Mouse (Mus musculus) frontal cortex, postnatal 10 days (tissue): ENCODE data around the gene Rnf149.

Experiments
- DNase-seq, 2 experiments: peaks; one replicate each; pipeline ENCODE4 v3.0.0; 2022; ENCODE audit warnings: low spot score in 2 of 2, mixed read lengths in 1 of 2

Gene Rnf149

DNA sequence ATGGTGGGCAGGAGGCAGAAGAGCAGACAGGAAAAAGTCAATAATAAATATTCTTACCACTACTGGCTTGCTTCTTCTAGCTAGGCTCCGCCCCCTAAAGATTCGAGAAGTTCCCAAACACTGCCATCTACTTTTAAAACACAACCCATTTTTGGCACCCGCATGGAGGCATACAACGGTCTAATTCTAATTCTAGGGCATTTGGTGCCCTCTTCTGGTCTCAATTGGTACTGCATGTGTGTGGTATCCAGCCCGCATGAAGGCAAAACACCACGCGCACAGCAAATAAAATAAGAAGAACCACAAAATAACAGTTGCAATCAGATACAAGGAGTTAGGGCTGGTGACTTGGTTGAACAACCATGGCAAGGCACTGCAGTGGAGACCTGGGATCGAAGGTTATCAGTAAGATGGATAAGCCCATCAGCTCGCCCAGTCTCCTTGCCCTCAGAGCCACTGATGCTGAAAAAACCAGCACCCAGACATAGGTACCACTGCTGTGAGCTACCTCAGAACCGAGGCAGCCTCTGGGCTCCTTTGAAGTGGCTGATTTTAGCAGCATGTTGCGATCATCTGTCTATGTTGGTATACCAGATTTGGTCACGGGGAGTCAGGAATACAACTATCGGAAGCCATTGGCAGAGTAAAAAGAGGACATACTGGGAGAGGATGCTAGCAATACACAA, 46.8 kb downstream of the Rnf149 start:
- DNase-seq = peak; percentile 51 to 69

DNA sequence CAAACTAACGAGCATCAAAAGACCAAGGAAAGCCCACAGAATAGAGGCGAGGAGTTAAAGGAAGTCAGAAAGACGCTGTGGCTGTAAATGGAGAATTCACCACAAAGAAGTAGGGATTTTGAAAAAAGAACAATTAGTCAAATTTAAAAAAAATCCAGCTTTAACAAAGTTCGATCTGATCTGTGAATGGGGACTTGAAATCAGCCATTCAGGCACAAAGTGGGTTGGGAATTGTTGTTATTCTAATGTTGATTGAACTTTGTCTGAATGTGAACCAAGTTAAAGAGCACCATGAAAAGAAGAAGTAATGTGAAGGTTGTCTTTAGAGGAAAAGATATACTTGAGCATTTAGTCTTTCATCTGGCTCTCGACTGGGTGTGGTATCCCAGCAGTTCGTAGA, 48.9 kb downstream of the Rnf149 start:
- no peak for DNase-seq

DNA sequence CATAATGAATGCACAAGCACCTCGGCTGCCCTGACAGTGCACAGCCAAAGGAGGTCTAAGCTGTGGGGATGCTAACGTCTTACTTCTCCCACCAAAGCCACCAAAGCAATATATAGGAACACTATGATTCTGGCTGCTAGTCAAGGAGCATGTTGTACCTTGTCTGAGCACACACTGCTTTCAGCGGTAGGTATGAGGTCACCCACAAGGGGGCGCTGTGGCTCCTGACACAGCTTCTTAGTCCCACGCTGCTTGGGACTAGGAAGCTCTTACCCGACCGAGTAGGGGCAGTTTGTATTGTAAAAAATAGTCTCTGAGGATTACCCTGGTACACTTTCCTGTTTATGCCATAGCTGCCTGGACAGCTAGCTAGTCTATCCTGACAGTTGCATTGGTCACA, 49.8 kb downstream of the Rnf149 start:
- peak in 1 of 2 experiments; percentile 53 for DNase-seq

DNA sequence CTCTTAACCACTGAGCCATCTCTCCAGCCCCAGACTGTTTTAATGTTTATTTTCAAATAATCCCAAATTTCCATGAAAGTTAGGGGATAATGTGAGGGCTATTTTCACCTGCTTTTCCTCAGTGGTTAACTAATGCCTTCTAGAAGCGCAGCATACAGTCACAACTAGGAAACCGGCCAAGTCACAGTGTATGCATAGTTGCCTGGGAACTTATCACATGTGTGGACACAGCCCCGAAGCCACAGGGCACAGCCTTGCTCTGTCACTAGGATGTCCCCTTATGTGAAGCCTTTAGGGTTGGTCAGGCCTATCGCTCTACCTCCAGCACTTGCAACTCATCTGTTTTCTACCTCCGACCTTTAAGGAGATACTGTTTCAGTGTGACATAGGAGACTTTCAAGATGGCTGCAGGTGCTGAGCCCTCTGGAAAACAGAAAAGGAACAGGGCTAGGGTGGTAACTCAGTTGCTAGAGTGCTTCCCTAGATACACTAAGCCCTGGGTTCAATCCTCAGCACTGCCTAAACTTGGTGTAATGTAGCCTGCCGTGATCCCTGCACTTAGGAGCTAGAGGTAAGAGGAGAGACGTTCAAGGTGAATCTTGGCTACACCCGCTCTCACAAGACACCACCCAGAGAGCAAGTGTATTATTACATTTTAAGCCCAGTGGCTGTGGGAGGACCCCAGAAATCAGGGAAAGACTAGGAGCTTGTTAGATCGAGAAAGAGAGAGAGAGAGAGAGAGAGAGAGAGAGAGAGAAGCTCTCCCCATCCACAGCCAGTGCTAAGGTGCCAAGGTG, 50.6 kb downstream of the Rnf149 start:
- no peak for DNase-seq

DNA sequence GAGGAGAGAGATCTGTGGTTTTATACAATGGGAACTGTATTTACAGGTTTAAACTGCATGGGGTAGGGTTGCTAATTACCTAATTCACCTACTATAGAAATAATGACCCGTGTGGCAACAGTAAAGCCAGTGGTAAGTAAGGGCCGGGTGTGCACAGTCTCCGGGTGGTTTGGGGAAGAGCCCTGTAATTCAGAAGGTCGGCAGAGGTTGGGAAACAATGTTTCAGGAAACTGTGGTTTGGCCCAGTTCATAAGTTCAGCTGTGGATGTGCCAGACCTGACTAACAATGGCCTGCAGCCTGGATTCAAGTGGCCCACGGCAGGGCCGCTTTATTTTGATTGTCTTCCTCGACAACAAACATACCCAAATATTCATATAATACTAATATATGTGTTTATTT, 51.4 kb downstream of the Rnf149 start:
- no peak for DNase-seq

DNA sequence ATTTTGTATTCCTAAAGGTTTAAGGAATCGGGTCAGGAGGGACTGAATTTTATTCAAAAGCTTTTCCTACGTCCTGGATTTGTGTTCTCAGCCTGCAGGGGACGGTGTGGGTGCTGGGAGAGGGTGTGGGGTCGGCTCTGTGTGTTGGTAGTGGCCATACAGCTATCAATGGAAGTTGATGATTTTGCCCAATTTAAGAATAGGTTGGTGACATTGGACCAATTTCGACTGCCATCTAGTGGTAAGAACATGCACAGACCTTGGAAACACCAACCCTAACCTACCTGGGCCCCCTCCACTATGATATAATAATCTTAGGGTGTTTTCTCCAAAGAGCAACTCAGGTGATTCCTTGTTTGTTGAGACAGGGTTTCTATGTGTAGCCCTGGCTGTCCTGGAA, 54.7 kb downstream of the Rnf149 start:
- DNase-seq = no peak

DNA sequence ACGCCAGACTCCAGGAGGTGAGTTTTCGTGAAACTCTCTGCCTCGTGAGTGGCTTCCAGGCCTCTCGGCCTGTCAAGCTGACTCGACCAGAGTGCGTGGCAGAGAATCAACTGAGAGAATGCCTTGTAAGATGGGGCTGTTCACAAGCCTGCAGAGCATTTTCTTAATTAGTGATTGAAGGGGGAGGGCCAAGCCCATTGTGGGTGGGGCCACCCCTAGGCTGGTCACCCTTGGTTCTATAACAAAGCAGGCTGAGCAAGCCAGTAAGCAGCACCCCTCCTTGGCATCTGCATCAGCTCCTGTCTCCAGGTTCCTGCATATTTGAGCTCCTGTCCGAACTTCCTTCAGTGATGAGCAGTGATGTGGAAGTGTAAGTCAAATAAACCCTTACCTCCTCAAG, 55.9 kb downstream of the Rnf149 start:
- DNase-seq = no peak

DNA sequence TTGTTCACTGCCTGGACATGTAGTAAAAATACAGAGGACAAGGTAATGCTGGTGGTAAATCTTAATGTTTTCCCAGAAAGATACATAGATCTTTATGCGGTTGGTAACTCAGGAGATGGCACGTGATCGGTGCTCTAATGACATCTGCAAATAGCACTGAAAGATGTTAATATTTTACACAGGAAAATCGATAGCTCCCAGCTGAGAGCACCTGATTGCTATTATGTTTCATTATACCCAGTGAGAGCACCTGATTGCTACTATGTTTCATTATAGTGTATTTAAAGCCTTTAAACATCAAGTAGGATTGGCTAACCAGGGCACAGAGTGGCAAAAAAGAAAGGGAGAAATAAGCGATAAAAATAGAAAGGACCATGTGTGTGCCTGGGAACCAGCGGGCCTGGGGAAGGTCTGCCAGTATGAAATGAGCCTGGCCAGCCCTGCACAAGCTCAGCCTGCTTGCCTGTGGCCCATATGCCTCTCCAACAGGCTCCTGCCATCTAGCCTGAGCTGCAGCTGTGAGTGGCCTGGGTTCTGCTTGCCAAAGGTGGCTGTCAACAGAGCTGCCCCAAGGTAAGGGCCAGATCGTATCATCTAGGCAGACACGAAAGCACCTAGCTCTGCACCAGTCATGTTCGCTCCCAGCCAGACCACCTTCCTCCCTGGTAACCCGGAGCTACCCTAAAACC, 61.8 kb downstream of the Rnf149 start:
- no peak for DNase-seq

DNA sequence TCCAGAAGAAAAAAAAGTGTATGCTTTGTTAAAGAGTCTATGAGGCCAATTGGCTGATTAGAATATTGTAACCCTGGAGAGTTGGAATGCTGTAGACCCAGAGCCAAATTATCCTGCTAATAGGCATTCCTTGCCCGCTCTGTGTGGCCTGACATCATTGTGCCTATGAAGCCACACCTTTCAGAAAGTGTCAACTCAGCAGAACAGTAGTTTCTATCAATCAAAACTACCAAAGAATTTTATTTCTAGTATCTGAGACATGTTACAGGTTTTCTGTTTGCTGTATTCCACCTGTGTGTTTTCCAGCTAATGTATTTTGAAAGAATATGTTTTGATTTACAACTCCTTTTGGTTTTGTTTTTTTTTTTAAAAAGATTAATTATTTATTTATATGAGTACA, 65.0 kb downstream of the Rnf149 start:
- no peak for DNase-seq

DNA sequence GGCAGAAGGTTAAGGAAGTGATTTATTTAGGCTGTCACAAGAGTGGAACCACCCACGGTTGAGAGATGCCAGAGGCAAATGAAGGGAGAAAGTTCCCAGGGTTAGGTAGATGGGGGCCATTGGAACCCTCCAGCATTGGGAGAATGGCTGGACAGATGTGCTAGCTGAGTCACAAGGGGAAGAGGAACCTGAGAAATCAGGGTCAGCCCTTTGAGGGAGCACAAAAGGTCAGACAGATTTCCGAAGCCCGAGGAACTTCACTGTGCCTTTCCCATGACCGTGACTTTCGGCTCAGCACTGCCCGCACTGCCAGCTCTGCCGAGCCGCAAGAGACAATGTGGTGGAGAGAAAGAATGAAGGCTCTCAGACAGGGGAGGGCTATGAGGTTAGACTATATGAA, 65.4 kb downstream of the Rnf149 start:
- DNase-seq = no peak

DNA sequence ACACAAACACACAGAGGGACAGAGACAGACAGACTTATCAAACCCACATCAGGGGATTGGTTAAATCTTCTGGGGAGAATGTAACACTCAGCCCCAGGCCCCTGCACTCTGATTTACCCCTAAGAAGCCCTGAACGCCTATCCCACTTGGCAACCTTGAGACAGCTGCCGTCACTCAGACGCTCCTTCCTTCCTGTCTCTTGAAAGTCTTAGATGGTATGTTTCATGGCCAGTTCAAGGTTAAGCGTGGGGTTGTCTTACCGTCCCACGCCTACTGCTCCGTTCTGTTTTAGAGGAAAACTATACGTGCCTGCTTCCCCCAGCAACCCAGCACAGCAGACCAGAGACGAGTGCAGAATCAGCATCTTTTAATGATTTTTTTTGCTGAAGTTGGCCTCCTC, 71.6 kb downstream of the Rnf149 start:
- no peak for DNase-seq

DNA sequence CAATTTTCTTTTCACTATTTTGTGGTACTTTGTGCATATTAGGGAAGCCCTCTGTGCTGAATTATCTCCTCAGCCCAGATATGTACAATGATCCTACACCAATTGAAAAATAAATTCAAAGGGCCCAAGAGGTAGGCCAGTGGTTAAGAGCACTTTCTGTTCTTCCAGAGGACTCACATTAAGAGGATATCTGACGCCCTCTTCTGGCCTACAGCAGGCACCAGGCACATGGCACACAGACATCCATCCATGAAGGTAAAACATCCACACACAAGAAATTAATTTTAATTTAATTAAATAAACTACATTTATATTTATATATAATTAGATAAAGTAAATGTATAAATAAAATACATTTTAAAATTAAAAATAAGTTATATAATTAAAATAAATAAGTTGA, 72.9 kb downstream of the Rnf149 start:
- DNase-seq = no peak

DNA sequence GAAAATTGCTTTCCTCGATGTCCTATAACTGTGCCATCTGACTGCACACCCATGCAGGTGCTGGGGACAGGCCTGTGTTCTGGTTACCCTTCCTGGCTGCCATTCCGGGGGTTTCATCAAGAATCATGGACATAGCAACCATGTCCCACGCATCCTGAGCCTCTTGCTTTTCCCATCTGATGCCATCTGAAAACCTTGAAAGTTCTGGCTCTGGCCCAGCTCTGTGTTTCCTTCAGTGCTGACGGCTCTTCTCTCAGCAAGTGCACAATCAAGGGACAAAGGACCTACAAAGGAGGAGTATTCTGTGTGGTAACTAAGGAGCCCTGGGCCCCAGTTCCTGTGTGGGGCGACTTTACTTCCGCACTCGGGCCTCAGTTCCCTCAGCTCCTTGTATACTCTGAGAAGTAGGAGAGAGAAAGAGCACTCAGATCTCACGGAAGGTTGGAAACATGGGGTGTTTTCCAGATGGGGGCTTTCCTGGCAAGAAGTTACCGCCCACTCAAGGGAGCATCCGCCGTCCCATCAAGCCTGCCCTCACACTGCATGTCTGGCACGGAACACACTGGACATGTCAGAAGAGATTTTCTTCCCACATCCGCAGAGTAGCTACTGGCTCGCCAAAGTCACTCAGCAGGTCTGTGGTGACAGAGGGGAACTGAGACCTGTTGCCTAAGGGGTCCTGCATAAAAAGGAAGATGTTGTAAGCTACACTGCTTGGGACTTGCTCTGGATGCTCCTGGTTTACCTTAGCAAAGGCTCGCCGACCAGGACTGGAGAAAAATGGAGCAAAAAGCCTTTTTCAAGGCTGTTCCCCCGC, 74.2 kb downstream of the Rnf149 start:
- DNase-seq = peak in 1 of 2 experiments; percentile 26
